Mouse (Mus musculus) thymus, adult 2 months (tissue): Measurements from ENCODE around the gene Gm17660. TPM values are rescaled to one million over a fixed set of nuclear protein-coding genes. Genes with fewer than 3 reads are reported as not detected.

Source experiments
- DNase-seq: peaks from one replicate; pipeline ENCODE4 v3.0.0; 2021
- H3K27ac ChIP-seq: fragments of 200-500 bp; 2 replicates; pipeline ENCODE4 v1.5.1; 2012; ENCODE audit warnings: low read length, control low read depth; ENCODE audit not compliant: control insufficient read depth, insufficient read depth
- H3K27me3 ChIP-seq: fragments of 200-500 bp; 2 replicates; pipeline ENCODE4 v1.6.1; 2012; ENCODE audit warnings: mild to moderate bottlenecking, low read length, moderate library complexity, mixed read lengths; ENCODE audit not compliant: control insufficient read depth, insufficient read depth
- H3K36me3 ChIP-seq: fragments of 200-500 bp; 2 replicates; pipeline ENCODE4 v1.6.1; 2012; ENCODE audit warnings: mild to moderate bottlenecking, low read length, moderate library complexity; ENCODE audit not compliant: control insufficient read depth, insufficient read depth
- H3K4me1 ChIP-seq: fragments of 200-500 bp; replicated peaks from 2 replicates; pipeline ENCODE4 v1.6.1; 2012; ENCODE audit warnings: low read length; ENCODE audit not compliant: control insufficient read depth, insufficient read depth
- H3K4me3 ChIP-seq: fragments of 200-500 bp; 2 replicates; pipeline ENCODE4 v1.5.1; 2012; ENCODE audit warnings: mild to moderate bottlenecking, low read length, control low read depth, moderate library complexity; ENCODE audit not compliant: control insufficient read depth, insufficient read depth
- CTCF ChIP-seq: fragments of 200-500 bp; IDR thresholded peaks from 2 replicates; pipeline ENCODE4 v1.5.1; 2012; ENCODE audit warnings: mild to moderate bottlenecking, control low read depth, low read length, moderate library complexity, borderline replicate concordance; ENCODE audit not compliant: control insufficient read depth, poor library complexity, insufficient read depth; ENCODE audit errors: extremely low read depth
- POLR2A ChIP-seq: fragments of 200-500 bp; IDR thresholded peaks from 2 replicates; pipeline ENCODE4 v1.6.1; 2012; ENCODE audit warnings: mild to moderate bottlenecking, low read length, control low read depth, moderate library complexity; ENCODE audit not compliant: control insufficient read depth, poor library complexity, insufficient read depth; ENCODE audit errors: extremely low read depth
- WGBS: fragments of 180-500 bp; shearing (Covaris S2); methylation state at CpG from one replicate; pipeline ENCODE4 v1.1.7; 2018; 5-methylcytosine and 5-hydroxymethylcytosine counted together
- polyA plus RNA-seq: library from polyadenylated mRNA; depleted of rRNA; stranded (reverse); fragments of >200 nt; gene quantifications from 2 replicates; pipeline ENCODE4 v1.2.3, GENCODE M21; 2012; rRNA removed

Gene Gm17660
- polyA plus RNA-seq, 1 experiment, result not detected

DNA sequence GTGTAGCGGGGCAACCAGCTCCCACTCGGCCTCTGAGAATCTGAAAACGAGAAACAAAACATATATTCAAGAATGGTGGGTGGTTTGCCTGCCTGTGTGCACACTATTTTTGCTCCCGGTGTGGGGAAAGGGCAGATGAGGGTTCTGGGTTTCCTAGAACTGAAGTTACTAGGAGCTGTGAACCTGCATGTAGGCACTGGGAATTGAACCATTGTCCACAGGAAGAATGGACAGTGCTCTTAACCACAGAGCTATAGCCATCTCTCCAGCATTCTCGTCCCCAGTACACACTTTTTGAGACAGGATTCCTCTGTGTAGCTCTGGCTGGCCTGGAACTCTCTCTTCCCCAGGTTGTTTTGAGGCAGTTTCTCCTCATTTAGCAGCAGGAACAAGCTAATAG is 54.9 kb downstream of the Gm17660 start:
- WGBS, result 33% methylated on average over 5 of the region's 5 CpGs
- TF ChIP-seq CTCF, result no peak

DNA sequence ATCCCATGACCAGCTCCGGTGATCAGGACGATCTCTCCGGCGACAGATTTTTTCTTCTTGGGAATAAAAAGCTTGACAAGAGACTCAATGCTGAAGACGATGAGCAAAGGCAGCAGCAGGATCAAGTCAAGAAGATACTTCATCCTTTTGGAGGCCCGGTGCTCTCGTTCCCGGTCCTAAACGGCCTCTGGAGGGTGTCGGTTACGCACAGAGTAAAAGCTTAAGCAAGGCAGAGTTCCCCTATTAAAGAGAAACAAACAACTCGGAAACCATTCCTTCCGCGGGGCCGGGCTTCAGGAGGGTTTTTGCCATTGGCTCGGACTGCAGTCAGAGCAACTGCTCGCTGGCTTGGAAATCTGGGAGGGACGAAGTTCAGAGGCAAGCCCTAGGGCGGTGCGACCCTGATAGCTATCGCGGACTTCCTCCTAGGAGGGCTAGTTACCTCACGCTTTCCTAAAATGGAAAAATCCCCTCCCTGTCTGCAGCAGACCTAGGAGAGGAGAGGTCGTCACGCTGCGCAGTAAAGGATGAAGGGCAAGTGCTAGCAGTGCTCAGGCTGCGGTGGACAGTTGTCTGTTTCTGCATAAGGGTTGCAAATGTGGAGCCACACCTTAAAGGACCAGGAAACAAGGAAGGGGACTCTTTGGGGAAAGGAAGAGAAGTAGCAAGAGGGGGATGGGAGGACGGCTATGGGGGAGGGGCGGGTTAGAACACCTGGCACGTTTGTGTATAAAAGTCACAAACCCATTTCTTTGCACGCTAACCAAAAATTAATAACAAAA is 55.6 kb downstream of the Gm17660 start, which contains the start of gene Hsd17b11:
TSS of gene Hsd17b11 (minus strand) at position 323 of the 782 bp plus-strand sequence.
- TF ChIP-seq POLR2A (no peak; the same call in 1 of the 2 replicates), CTCF (no peak)
- H3K27ac ChIP-seq, result peak within 1 kb of the TSS; percentile 81
- H3K36me3 ChIP-seq, result no peaks in the 10 kb centered on the region
- H3K27me3 ChIP-seq, result no peaks in the 10 kb centered on the region
- H3K4me3 ChIP-seq, result peak within 1 kb of the TSS; percentile 94
- DNase-seq, result peak; percentile 57
- peaks cover 37% of the 10 kb centered on the region for H3K4me1 ChIP-seq
- WGBS, result under 1% methylated on average over 31 of the region's 31 CpGs

More for the DNA sequence above, 54.9 kb downstream of the Gm17660 start:
- H3K27ac ChIP-seq, result peak overlapping the region; percentile 1; the same call in 1 of the 2 replicates
- DNase-seq, result no peak
- H3K36me3 ChIP-seq, result no peaks in the 10 kb centered on the region
- no peaks in the 10 kb centered on the region for H3K27me3 ChIP-seq
- H3K4me3 ChIP-seq, result peak overlapping the region; percentile 15; the same call in 1 of the 2 replicates
- H3K4me1 ChIP-seq, result peaks cover 37% of the 10 kb centered on the region

Other genes with a start within 250 kb of the Gm17660 start
- gene Klhl8, start 166.3 kb downstream of the Gm17660 start, polyA plus RNA-seq, result 7.2 and 9.4 TPM in 2 replicates
- 0.26 TPM in 1 of 2 replicates, not detected in the other for gene Hsd17b13, start 100.2 kb downstream of the Gm17660 start, polyA plus RNA-seq
- gene Hsd17b11, start 55.7 kb downstream of the Gm17660 start, polyA plus RNA-seq, result 15.1 and 18.8 TPM in 2 replicates
- gene Nudt9, start 31.3 kb downstream of the Gm17660 start, polyA plus RNA-seq, result 43.6 and 49.0 TPM in 2 replicates
- gene Sparcl1, start 36.1 kb upstream of the Gm17660 start, polyA plus RNA-seq, result 15.2 and 26.8 TPM in 2 replicates
- gene Dspp, start 93.1 kb upstream of the Gm17660 start, polyA plus RNA-seq, result not detected in 2 replicates
- not detected in 2 replicates for gene Dmp1, start 125.0 kb upstream of the Gm17660 start, polyA plus RNA-seq
- gene Ibsp, start 221.6 kb upstream of the Gm17660 start, polyA plus RNA-seq, result 0.05 and 0.09 TPM in 2 replicates
- gene Mepe, start 247.7 kb upstream of the Gm17660 start, polyA plus RNA-seq, result not detected in 2 replicates